Comparison of ENCODE assay signal across 28 mouse cellular contexts in genomic region chr14:68246966-68247365, GRCm38 (mm10).
"Had no signal": no experiment of that assay in that cellular context is flagged by ENCODE, and none has a peak within 500 bp of the region (broad histone marks: within the 10 kb centered on the region; RNA-seq: fewer than 3 reads in every experiment).

No protein-coding gene starts in this region.

- H3K4me3 ChIP-seq: embryonic facial prominence, embryonic 10.5 days; embryonic facial prominence, embryonic 12.5 days; embryonic facial prominence, embryonic 13.5 days; embryonic facial prominence, embryonic 15.5 days; erythroblast, embryonic 14.5 days; forebrain, embryonic 10.5 days; forebrain, embryonic 12.5 days; forebrain, embryonic 13.5 days; forebrain, embryonic 15.5 days; gastrocnemius, adult 2 months; heart, adult 2 months had no signal

- H3K9me3 ChIP-seq: embryonic facial prominence, embryonic 10.5 days; embryonic facial prominence, embryonic 12.5 days; embryonic facial prominence, embryonic 15.5 days; forebrain, embryonic 10.5 days; forebrain, embryonic 12.5 days; forebrain, embryonic 13.5 days; forebrain, embryonic 15.5 days had no signal

- H3K9ac ChIP-seq: embryonic facial prominence, embryonic 12.5 days; embryonic facial prominence, embryonic 13.5 days; embryonic facial prominence, embryonic 15.5 days; forebrain, embryonic 12.5 days; forebrain, embryonic 13.5 days; forebrain, embryonic 15.5 days; forebrain, postnatal 0 days had no signal

- H3K4me1 ChIP-seq: embryonic facial prominence, embryonic 10.5 days; embryonic facial prominence, embryonic 12.5 days; embryonic facial prominence, embryonic 13.5 days; embryonic facial prominence, embryonic 15.5 days; forebrain, embryonic 10.5 days; forebrain, embryonic 12.5 days; forebrain, embryonic 13.5 days; forebrain, embryonic 15.5 days had no signal

- H3K36me3 ChIP-seq: embryonic facial prominence, embryonic 10.5 days; embryonic facial prominence, embryonic 12.5 days; embryonic facial prominence, embryonic 13.5 days; embryonic facial prominence, embryonic 15.5 days; forebrain, embryonic 10.5 days; forebrain, embryonic 12.5 days; forebrain, embryonic 15.5 days had no signal

- DNase-seq: cerebellum, adult 2 months; cerebellum, adult 8-10 months; cerebellum, adult 9-10 months; cerebellum, adult 9-11 months; cerebellum, postnatal 10 days; cerebellum, postnatal 14 days; cerebellum, postnatal 25 days; cerebellum, postnatal 36 days; embryo, embryonic 11 days; forebrain, postnatal 0 days; gastrocnemius, adult 2 months; gastrocnemius, postnatal 10 days; gastrocnemius, postnatal 14 days; gastrocnemius, postnatal 25 days; gastrocnemius, postnatal 36 days; heart, adult 18-20 months; heart, adult 2 months had no signal

- H3K27me3 ChIP-seq: embryonic facial prominence, embryonic 12.5 days; embryonic facial prominence, embryonic 13.5 days; embryonic facial prominence, embryonic 15.5 days; forebrain, embryonic 12.5 days; forebrain, embryonic 13.5 days; forebrain, embryonic 15.5 days had no signal

- H3K4me2 ChIP-seq: embryonic facial prominence, embryonic 12.5 days; embryonic facial prominence, embryonic 13.5 days; embryonic facial prominence, embryonic 15.5 days; forebrain, embryonic 12.5 days; forebrain, embryonic 13.5 days; forebrain, embryonic 15.5 days had no signal

- ATAC-seq: forebrain, embryonic 13.5 days; forebrain, embryonic 14.5 days; forebrain, embryonic 15.5 days; forebrain, embryonic 16.5 days; forebrain, postnatal 0 days had no signal

- H3K27ac ChIP-seq: embryonic facial prominence, embryonic 10.5 days; embryonic facial prominence, embryonic 12.5 days; embryonic facial prominence, embryonic 13.5 days; embryonic facial prominence, embryonic 15.5 days; forebrain, embryonic 10.5 days; forebrain, embryonic 12.5 days; forebrain, embryonic 13.5 days; forebrain, embryonic 15.5 days; gastrocnemius, adult 2 months; heart, adult 2 months had no signal
